Mouse (Mus musculus): Measurements from ENCODE around the gene Tbcel. TPM values are rescaled to one million over a fixed set of nuclear protein-coding genes. Genes with fewer than 3 reads are reported as not detected.
A peak's percentile ranks its signal among the peaks of the same experiment; 100 is the strongest.

Tbcel gene
- polyA plus RNA-seq, 1 experiment: 8.2 TPM

GRCm38 (mm10) chr9:42488071-42488470, 19.5 kb downstream of the Tbcel start:
- Histone ChIP-seq H3K27me3 (ENCODE audit: control insufficient read depth, insufficient read depth, low read length) (no peaks in the 10 kb centered on the region), H3K4me3 (ENCODE audit: extremely low read depth, insufficient read depth, insufficient read length) (no peak overlapping the region), H3K27ac (ENCODE audit: insufficient read depth, low read length) (no peak overlapping the region), H3K36me3 (ENCODE audit: control insufficient read depth, insufficient read depth, low read length) (no peaks in the 10 kb centered on the region), H3K4me1 (ENCODE audit: control insufficient read depth, insufficient read depth, insufficient read length) (no peaks in the 10 kb centered on the region; the same call in none of the 2 replicates)
- DNase-seq (ENCODE audit: low read depth in 1 of 2, low spot score in 2 of 2): no peak
- TF ChIP-seq POLR2A (IDR thresholded peaks at IDR 0.05; ENCODE audit: low read depth, low read length): no peak
- no peak for TF ChIP-seq CTCF (IDR thresholded peaks at IDR 0.05; ENCODE audit: extremely low read depth, insufficient read depth, insufficient read length, insufficient replicate concordance)
- WGBS: 80% methylated on average over 1 of the region's 1 CpGs

- no peak for DNase-seq (ENCODE audit: low read depth in 1 of 2, low spot score in 2 of 2)
- no peak overlapping the region for H3K4me3 ChIP-seq (ENCODE audit: extremely low read depth, insufficient read depth, insufficient read length)
- 67% methylated on average over 4 of the region's 4 CpGs for WGBS
- TF ChIP-seq CTCF (IDR thresholded peaks at IDR 0.05; ENCODE audit: extremely low read depth, insufficient read depth, insufficient read length, insufficient replicate concordance) (no peak), POLR2A (IDR thresholded peaks at IDR 0.05; ENCODE audit: low read depth, low read length) (no peak)
- H3K36me3 ChIP-seq (ENCODE audit: control insufficient read depth, insufficient read depth, low read length): no peaks in the 10 kb centered on the region
- no peaks in the 10 kb centered on the region for H3K27me3 ChIP-seq (ENCODE audit: control insufficient read depth, insufficient read depth, low read length)
- no peaks in the 10 kb centered on the region; the same call in none of the 2 replicates for H3K4me1 ChIP-seq (ENCODE audit: control insufficient read depth, insufficient read depth, insufficient read length)
- H3K27ac ChIP-seq (ENCODE audit: insufficient read depth, low read length): no peak overlapping the region
Observed at GRCm38 (mm10) chr9:42486913-42487312, 20.7 kb downstream of the Tbcel start.

- Histone ChIP-seq H3K27ac (ENCODE audit: insufficient read depth, low read length) (no peak overlapping the region), H3K27me3 (ENCODE audit: control insufficient read depth, insufficient read depth, low read length) (no peaks in the 10 kb centered on the region), H3K36me3 (ENCODE audit: control insufficient read depth, insufficient read depth, low read length) (no peaks in the 10 kb centered on the region), H3K4me3 (ENCODE audit: extremely low read depth, insufficient read depth, insufficient read length) (no peak overlapping the region), H3K4me1 (ENCODE audit: control insufficient read depth, insufficient read depth, insufficient read length) (no peaks in the 10 kb centered on the region; the same call in none of the 2 replicates)
- no peak for DNase-seq (ENCODE audit: low read depth in 1 of 2, low spot score in 2 of 2)
- TF ChIP-seq POLR2A (IDR thresholded peaks at IDR 0.05; ENCODE audit: low read depth, low read length) (no peak), CTCF (IDR thresholded peaks at IDR 0.05; ENCODE audit: extremely low read depth, insufficient read depth, insufficient read length, insufficient replicate concordance) (no peak)
- WGBS: 94% methylated on average over 1 of the region's 1 CpGs
Observed at GRCm38 (mm10) chr9:42484667-42485066, 22.9 kb downstream of the Tbcel start.

DNA sequence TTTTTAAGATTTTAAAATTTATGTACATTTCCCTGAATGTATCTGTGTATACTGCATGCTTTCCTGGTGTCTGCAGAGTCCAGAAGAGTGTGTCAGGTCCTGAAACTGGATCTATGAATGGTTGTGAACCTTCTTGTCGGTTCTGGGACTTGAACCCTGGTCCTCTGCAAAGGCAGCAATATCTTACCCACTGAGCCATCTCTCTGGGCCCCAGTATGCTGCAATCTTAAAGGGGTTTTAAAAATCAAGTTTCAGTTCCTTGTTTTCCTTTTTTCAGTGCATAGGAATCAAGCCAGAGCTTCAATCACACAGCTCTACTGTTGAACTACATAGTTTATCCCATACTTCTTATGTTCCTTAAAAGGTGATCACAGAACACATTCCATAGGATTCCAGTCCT, 24.7 kb downstream of the Tbcel start:
- no peak overlapping the region for H3K4me3 ChIP-seq (ENCODE audit: extremely low read depth, insufficient read depth, insufficient read length)
- no peak overlapping the region for H3K27ac ChIP-seq (ENCODE audit: insufficient read depth, low read length)
- 74% methylated on average over 1 of the region's 1 CpGs for WGBS

GRCm38 (mm10) chr9:42476166-42476565, 31.4 kb downstream of the Tbcel start:
- TF ChIP-seq POLR2A (IDR thresholded peaks at IDR 0.05; ENCODE audit: low read depth, low read length): no peak
- TF ChIP-seq CTCF (IDR thresholded peaks at IDR 0.05; ENCODE audit: extremely low read depth, insufficient read depth, insufficient read length, insufficient replicate concordance): no peak
- Histone ChIP-seq H3K4me3 (ENCODE audit: extremely low read depth, insufficient read depth, insufficient read length) (no peak overlapping the region), H3K36me3 (ENCODE audit: control insufficient read depth, insufficient read depth, low read length) (no peaks in the 10 kb centered on the region), H3K27ac (ENCODE audit: insufficient read depth, low read length) (no peak overlapping the region), H3K27me3 (ENCODE audit: control insufficient read depth, insufficient read depth, low read length) (no peaks in the 10 kb centered on the region), H3K4me1 (ENCODE audit: control insufficient read depth, insufficient read depth, insufficient read length) (peaks cover 6% of the 10 kb centered on the region)
- DNase-seq (ENCODE audit: low read depth in 1 of 2, low spot score in 2 of 2): no peak
- WGBS: 95% methylated on average over 4 of the region's 4 CpGs

More for the DNA sequence above, 24.7 kb downstream of the Tbcel start:
- Histone ChIP-seq H3K27me3 (ENCODE audit: control insufficient read depth, insufficient read depth, low read length) (no peaks in the 10 kb centered on the region), H3K4me1 (ENCODE audit: control insufficient read depth, insufficient read depth, insufficient read length) (no peaks in the 10 kb centered on the region; the same call in none of the 2 replicates), H3K36me3 (ENCODE audit: control insufficient read depth, insufficient read depth, low read length) (no peaks in the 10 kb centered on the region)
- TF ChIP-seq POLR2A (IDR thresholded peaks at IDR 0.05; ENCODE audit: low read depth, low read length) (no peak), CTCF (IDR thresholded peaks at IDR 0.05; ENCODE audit: extremely low read depth, insufficient read depth, insufficient read length, insufficient replicate concordance) (no peak)
- no peak for DNase-seq (ENCODE audit: low read depth in 1 of 2, low spot score in 2 of 2)

DNA sequence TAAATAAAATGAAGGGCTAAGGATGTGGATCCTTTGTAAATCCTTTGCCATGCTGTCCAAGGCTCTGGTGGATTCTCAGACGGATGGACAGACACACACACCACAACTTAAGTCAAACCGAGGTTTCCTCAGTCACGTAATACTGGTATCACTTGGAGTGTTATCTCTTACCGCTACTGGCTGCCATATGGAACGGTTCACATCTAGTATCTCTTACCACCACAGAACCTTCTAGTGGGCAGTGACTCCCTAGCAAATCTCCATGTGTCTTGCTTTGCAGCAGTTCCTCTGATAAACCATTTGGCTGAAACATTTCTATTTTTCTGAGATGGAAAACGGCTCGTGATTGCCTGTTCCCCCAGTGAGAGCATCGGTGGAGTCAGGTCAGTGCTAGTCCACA, 33.4 kb downstream of the Tbcel start:
- Histone ChIP-seq H3K27me3 (ENCODE audit: control insufficient read depth, insufficient read depth, low read length) (no peaks in the 10 kb centered on the region), H3K4me1 (ENCODE audit: control insufficient read depth, insufficient read depth, insufficient read length) (peaks cover 11% of the 10 kb centered on the region), H3K36me3 (ENCODE audit: control insufficient read depth, insufficient read depth, low read length) (no peaks in the 10 kb centered on the region), H3K27ac (ENCODE audit: insufficient read depth, low read length) (no peak overlapping the region), H3K4me3 (ENCODE audit: extremely low read depth, insufficient read depth, insufficient read length) (no peak overlapping the region)
- 80% methylated on average over 8 of the region's 8 CpGs for WGBS
- TF ChIP-seq CTCF (IDR thresholded peaks at IDR 0.05; ENCODE audit: extremely low read depth, insufficient read depth, insufficient read length, insufficient replicate concordance) (no peak), POLR2A (IDR thresholded peaks at IDR 0.05; ENCODE audit: low read depth, low read length) (no peak)
- no peak for DNase-seq (ENCODE audit: low read depth in 1 of 2, low spot score in 2 of 2)

DNA sequence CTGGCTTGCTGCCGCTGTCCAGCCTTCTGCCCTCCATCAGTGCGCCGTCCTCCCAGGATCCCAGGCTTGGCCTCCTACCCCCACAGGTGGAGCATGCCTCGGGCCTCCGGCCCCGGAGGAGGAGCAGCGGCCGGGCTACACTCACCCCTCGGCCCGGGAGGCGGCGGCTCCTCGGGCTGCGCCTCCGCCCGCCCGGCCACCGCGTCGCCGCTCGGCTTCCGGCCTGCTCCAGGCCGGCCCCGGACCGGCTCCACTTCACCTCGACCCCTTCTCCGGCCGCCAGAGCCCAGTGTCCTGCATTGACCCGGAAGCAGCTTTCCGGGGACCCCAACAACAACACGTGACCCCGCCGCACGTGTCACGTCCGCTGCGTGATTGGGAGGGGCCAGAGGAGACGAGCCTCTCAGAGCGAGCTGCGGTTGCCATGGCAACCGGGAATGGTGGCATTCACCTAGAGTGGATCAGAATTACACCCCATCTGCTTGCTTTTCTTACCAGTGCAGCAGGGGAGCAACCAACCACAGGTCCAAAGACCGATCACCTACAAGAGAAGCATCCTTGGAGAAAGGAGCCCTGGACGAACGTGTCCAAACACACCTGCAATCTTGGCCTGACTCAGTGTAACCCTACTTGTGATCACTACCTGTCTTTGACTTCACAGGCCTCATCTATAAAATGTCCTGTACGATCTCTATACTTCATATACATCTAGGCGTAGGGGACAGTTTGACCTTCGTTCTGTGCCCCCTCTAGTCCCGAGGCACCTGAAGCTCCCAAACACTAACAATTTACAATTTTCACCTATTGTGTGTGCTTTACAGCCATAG, 35.5 kb downstream of the Tbcel start:
- WGBS: 11% methylated on average over 49 of the region's 49 CpGs

More for the DNA sequence above, 35.5 kb downstream of the Tbcel start:
- no peak; the same call in 1 of the 2 replicates for TF ChIP-seq POLR2A (IDR thresholded peaks at IDR 0.05; ENCODE audit: low read depth, low read length)
- TF ChIP-seq CTCF (IDR thresholded peaks at IDR 0.05; ENCODE audit: extremely low read depth, insufficient read depth, insufficient read length, insufficient replicate concordance): no peak
- peak overlapping the region; percentile 70 for H3K4me3 ChIP-seq (ENCODE audit: extremely low read depth, insufficient read depth, insufficient read length)
- H3K27ac ChIP-seq (ENCODE audit: insufficient read depth, low read length): peak overlapping the region; percentile 51
- H3K36me3 ChIP-seq (ENCODE audit: control insufficient read depth, insufficient read depth, low read length): no peaks in the 10 kb centered on the region
- peaks cover 13% of the 10 kb centered on the region for H3K4me1 ChIP-seq (ENCODE audit: control insufficient read depth, insufficient read depth, insufficient read length)
- no peaks in the 10 kb centered on the region for H3K27me3 ChIP-seq (ENCODE audit: control insufficient read depth, insufficient read depth, low read length)
- DNase-seq (ENCODE audit: low read depth in 1 of 2, low spot score in 2 of 2): peak; percentile 84

Measured in spleen, adult 2 months (tissue).